Mouse (Mus musculus) embryonic fibroblast, embryonic 13.5 days (primary cell): ENCODE results near the gene Ccdc105. TPM values are rescaled to one million over a fixed set of nuclear protein-coding genes. Genes with fewer than 3 reads are reported as not detected.

ENCODE experiments used
- H3K27ac ChIP-seq: 2 replicates; pipeline ENCODE4 v1.5.1; 2012; ENCODE audit warnings: low read length, control low read depth, inconsistent platforms; ENCODE audit not compliant: insufficient read depth
- H3K4me1 ChIP-seq: 2 replicates; pipeline ENCODE4 v1.6.1; 2011; ENCODE audit warnings: low read length; ENCODE audit not compliant: control insufficient read depth, insufficient read depth
- H3K4me3 ChIP-seq: 2 replicates; pipeline ENCODE4 v1.5.1; 2011; ENCODE audit warnings: mild to moderate bottlenecking, control low read depth, low read length; ENCODE audit not compliant: insufficient read depth
- CTCF ChIP-seq: IDR thresholded peaks from 2 replicates; pipeline ENCODE4 v1.5.1; 2011; ENCODE audit warnings: mild to moderate bottlenecking, control low read depth, low read length, moderate library complexity, borderline replicate concordance; ENCODE audit not compliant: insufficient read depth
- POLR2A ChIP-seq: IDR thresholded peaks from 2 replicates; pipeline ENCODE4 v1.6.1; 2011; ENCODE audit warnings: low read depth, mild to moderate bottlenecking, control low read depth, low read length, moderate library complexity
- polyA plus RNA-seq: library from polyadenylated mRNA; stranded (reverse); fragments of >200 nt; gene quantifications from 2 replicates; pipeline ENCODE4 v1.2.4, GENCODE M21; 2011; ENCODE audit warnings: low read depth; ENCODE audit not compliant: missing spikeins, insufficient read length

Ccdc105 gene
- polyA plus RNA-seq, 1 experiment: not detected

GRCm38 (mm10) chr10:78748946-78749345 lies 3.9 kb downstream of the Ccdc105 start:
- H3K27ac ChIP-seq: no peak overlapping the region
- TF ChIP-seq CTCF (no peak), POLR2A (no peak)
- H3K4me3 ChIP-seq: no peak overlapping the region
- 0 out of 2 replicates have a peak, but pooled peaks cover 3% of the 10 kb centered on the region for H3K4me1 ChIP-seq

GRCm38 (mm10) chr10:78748161-78748560 lies 4.7 kb downstream of the Ccdc105 start:
- no peak overlapping the region for H3K27ac ChIP-seq
- TF ChIP-seq POLR2A (no peak), CTCF (no peak)
- H3K4me3 ChIP-seq: no peak overlapping the region
- 0 out of 2 replicates have a peak, but pooled peaks cover 3% of the 10 kb centered on the region for H3K4me1 ChIP-seq

- Histone ChIP-seq H3K27ac (no peak overlapping the region), H3K4me3 (peak overlapping the region; percentile 25; the same call in 1 of the 2 replicates), H3K4me1 (0 out of 2 replicates have a peak, but pooled peaks cover 3% of the 10 kb centered on the region)
- no peak for TF ChIP-seq POLR2A
- peak; percentile 7; the same call in 1 of the 2 replicates for TF ChIP-seq CTCF
These were observed 5.7 kb downstream of the Ccdc105 start for GRCm38 (mm10) chr10:78747035-78747721.

- no peak for TF ChIP-seq POLR2A
- Histone ChIP-seq H3K27ac (no peak overlapping the region), H3K4me3 (no peak overlapping the region), H3K4me1 (no peaks in the 10 kb centered on the region)
These were observed 7.2 kb downstream of the Ccdc105 start for GRCm38 (mm10) chr10:78745453-78746232.

GRCm38 (mm10) chr10:78743721-78744120 lies 9.1 kb downstream of the Ccdc105 start:
- no peak overlapping the region for H3K27ac ChIP-seq
- TF ChIP-seq POLR2A (no peak), CTCF (no peak)
- H3K4me1 ChIP-seq: no peaks in the 10 kb centered on the region
- H3K4me3 ChIP-seq: no peak overlapping the region

GRCm38 (mm10) chr10:78739821-78740220 lies 13.0 kb downstream of the Ccdc105 start:
- no peaks in the 10 kb centered on the region for H3K4me1 ChIP-seq
- H3K4me3 ChIP-seq: no peak overlapping the region
- no peak overlapping the region for H3K27ac ChIP-seq
- TF ChIP-seq POLR2A (no peak), CTCF (no peak)

- H3K27ac ChIP-seq: no peak overlapping the region
- no peak for TF ChIP-seq CTCF
- TF ChIP-seq POLR2A: no peak
- H3K4me1 ChIP-seq: peaks cover 8% of the 10 kb centered on the region; the same call in 1 of the 2 replicates
- H3K4me3 ChIP-seq: no peak overlapping the region
These were observed 25.0 kb downstream of the Ccdc105 start for GRCm38 (mm10) chr10:78727876-78728275.

GRCm38 (mm10) chr10:78727035-78727434 lies 25.8 kb downstream of the Ccdc105 start:
- Histone ChIP-seq H3K4me1 (peaks cover 11% of the 10 kb centered on the region), H3K4me3 (no peak overlapping the region), H3K27ac (no peak overlapping the region)
- TF ChIP-seq POLR2A (no peak), CTCF (no peak)

- Histone ChIP-seq H3K4me3 (no peak overlapping the region), H3K27ac (no peak overlapping the region), H3K4me1 (peaks cover 18% of the 10 kb centered on the region)
- TF ChIP-seq CTCF (no peak), POLR2A (no peak)
These were observed 29.4 kb downstream of the Ccdc105 start for GRCm38 (mm10) chr10:78723416-78723815.

- peak overlapping the region; percentile 88 for H3K27ac ChIP-seq
These were observed 30.2 kb downstream of the Ccdc105 start for GRCm38 (mm10) chr10:78722654-78723053.

More at GRCm38 (mm10) chr10:78722654-78723053, 30.2 kb downstream of the Ccdc105 start:
- Histone ChIP-seq H3K4me1 (peaks cover 18% of the 10 kb centered on the region), H3K4me3 (no peak overlapping the region)
- TF ChIP-seq POLR2A (no peak), CTCF (no peak)
